Mouse (Mus musculus): Measurements from ENCODE around the gene Fkbp6.
A peak's percentile ranks its signal among the peaks of the same experiment; 100 is the strongest.

The Fkbp6 gene

DNA sequence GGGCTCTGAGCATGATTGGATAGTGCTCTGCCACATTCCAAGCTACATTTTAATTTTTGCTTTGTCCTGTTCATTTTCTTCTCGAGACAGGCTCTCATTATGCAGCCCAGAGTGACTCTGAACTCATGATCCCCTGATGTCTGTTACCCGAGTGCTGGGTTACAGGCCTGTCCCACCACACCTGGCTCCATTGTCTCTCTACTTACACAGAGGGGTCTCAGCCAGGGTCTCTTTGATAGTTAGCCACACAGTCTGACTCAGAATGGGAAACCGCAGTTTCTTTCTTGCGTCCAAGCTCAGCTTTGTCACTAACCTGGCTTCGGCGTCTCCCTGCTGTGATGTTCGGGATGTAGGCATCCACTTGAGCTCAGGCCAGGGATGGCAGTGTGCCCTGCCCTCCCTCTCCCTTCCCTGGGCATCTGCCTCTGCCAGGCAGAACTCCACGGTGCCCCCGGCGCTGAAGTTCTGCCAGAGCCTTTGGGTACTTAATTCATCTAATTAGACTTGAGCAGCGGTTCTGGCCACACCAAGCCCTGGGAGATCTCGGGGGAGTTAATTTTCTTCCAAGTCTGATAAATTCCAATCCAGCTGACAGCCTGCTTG lies 78.2 kb downstream of the Fkbp6 start:
- DNase-seq: peak; percentile 32

- no peak for DNase-seq
These were observed 79.5 kb downstream of the Fkbp6 start for GRCm38 (mm10) chr5:135270361-135270760.

GRCm38 (mm10) chr5:135269451-135269850 lies 80.4 kb downstream of the Fkbp6 start:
- DNase-seq: no peak

GRCm38 (mm10) chr5:135264548-135264947 lies 85.3 kb downstream of the Fkbp6 start:
- no peak for DNase-seq

- DNase-seq: no peak
These were observed 85.9 kb downstream of the Fkbp6 start for GRCm38 (mm10) chr5:135263866-135264503.

- no peak for DNase-seq
These were observed 91.3 kb downstream of the Fkbp6 start for GRCm38 (mm10) chr5:135258280-135259150.

GRCm38 (mm10) chr5:135257559-135257958 lies 92.3 kb downstream of the Fkbp6 start:
- no peak for DNase-seq

- DNase-seq: no peak
These were observed 93.7 kb downstream of the Fkbp6 start for GRCm38 (mm10) chr5:135256166-135256565.

DNA sequence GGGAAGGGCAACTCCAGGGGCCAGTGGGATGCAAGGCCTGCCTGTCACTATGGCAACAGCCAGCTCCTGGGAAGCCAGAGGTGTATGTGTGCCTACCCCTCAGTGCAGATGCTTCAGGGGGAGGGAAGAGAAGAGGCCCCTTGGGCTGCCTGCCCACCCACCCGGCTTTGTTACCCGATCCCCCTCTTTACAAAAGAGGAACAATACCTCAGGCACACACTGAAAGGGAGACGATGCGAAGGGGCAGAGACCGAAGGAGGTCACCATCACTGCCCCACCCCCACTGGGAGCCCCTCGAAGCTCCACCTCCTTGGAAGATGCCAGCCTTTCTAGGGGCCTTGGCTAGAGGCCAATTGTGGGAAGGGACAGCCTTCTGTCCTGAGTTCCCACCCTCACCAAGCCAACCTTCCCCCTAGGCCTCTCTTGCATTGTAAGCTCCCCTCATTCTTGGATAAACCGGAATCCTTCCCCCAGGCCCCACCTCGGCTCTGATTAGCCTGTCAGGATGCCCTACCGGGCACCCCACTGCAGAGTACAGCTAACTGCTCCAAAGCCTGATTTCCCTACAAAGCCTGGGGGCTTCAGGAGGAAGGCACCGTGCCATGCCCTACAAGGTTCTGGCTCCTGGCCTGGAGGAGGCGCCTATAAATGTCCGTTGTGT lies 96.0 kb downstream of the Fkbp6 start:
- no peak for DNase-seq

DNA sequence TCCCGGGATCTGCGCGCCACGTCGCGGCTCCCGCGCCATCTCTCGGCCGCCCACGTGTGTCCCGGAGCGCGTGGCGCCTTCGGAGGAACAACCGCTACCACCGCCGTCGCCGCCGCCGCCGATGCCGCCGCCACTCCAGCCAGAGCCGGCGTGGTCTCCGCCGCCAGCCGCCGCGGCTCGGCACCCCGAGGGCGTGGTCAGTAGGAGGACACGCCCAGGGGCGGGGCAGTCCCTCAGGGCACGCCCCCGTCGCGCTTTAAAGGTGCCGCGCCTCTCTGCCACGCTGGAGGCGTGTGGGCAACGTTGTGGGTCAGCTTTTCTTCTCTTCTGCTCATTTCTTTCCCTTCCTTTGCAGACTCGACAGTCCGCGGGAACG lies 98.8 kb downstream of the Fkbp6 start, which contains the start of gene Fzd9:
Fzd9 (minus strand) TSS at position 152 of the 376 bp plus-strand sequence.
- DNase-seq: peak; percentile 47

DNA sequence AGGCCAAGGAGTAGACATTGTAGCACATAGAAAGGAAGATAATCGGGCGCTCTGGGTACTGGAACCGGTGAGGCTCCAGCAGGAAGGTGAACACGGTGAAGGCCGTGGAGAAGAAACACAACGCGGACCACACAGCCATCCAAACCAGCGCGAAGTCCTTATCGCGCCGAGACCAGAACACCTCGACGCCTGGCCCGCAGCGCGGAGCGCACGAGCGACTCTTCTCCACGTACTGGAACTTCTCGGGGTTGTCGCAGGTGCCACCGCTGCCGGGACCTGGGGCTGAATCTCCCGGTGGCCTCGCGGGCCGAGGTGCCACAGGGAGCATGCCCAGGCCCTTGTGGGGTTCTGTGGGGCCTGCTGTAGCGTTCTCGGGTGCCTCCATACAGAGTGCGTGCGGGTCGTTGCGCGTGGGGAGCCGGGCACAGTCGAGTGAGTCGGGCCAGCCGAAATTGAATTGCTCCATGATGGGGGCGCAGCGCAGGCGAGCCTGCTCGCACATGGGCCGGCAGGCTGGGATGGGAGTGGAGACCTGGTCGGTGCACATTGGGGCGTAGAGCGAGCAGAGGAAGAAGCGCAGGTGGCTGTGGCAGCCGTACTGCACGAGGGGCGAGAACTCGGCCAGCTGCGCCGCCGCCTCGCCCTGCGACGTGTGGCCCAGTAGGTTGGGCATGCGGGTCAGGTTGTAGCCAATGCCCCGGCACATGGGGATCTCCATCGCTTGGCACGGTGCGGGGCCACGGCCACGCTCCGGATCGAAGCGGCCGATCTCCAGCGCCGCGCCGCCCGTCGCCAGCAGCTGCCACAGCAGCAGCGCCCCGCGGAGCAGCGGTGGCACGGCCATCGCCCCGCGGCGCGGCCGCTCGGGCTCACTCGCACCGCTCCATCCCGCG lies 99.4 kb downstream of the Fkbp6 start:
- no peak for DNase-seq

DNA sequence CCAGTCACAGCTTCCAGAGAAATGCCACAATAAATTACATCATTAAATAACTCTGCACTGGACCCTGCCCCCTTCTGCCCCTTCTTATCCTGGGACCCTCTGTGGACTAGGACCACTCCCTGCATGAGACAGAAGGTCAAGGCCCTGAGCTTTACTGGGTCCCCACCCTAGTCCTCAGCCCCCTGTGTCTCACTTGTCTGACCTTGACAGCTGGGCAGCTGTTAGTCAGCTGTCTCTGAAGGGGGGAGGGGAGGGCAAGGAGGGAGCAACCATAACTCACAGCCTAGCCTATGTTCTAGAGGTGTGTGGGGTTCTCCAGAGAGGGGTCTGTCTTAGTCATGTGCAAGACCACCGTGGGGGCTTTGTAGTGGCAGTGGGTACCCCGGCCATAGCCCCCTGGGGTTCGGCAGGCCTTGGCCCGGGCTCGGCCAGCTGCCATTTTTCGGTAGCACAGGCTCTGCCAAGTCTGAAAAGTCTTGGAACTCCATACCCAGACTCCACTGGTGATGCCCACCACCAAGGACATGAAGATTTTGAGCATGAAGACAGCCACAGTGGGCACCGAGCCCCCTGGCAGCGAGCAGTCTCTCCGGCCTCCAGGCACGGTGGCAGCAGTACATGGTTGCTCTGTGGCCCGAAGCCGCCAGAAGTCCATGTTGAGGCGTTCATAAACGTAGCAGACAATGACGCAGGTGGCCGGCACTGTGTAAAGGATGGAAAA lies 100.7 kb downstream of the Fkbp6 start:
- no peak for DNase-seq

- DNase-seq: no peak
These were observed 102.5 kb downstream of the Fkbp6 start for GRCm38 (mm10) chr5:135247337-135247736.

DNA sequence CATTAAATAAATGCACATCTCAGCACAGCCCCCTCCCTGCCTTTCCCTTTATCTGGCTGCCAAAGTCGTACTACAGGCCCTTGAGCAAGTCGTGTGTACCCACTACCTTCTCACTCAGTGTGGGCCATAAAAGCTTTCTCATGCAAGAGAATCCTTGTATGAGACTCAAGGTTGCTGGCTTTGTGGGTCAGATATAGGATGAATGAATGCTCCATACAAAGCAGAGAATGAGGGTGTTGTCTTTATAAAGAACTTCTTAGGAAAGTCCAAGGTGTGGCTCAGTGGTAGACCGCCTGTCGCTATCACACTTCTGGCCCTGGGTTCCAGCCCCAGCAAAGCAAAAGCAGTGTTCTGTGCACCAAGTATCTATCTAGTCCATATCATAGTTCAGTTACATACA lies 103.3 kb downstream of the Fkbp6 start:
- no peak for DNase-seq

DNA sequence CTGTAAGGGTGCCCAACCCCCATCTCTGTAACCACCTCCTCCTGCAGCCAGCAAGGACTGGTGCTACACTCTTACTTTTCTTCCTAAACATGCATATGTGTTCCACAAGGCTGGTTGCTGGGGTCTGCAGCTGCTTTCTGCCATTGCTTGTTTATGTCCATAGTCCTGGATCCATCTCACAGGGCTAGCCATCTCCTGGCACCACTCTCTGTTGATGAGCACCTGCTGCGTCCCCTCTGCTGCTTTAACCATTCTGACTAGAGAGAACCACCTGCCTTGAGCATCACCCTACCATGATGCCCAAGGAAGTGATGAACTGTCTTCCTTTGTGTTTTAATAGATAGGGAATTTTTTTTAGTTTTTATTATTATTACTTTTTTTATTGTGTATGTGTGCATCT lies 106.7 kb downstream of the Fkbp6 start:
- peak; percentile 38 for DNase-seq

DNA sequence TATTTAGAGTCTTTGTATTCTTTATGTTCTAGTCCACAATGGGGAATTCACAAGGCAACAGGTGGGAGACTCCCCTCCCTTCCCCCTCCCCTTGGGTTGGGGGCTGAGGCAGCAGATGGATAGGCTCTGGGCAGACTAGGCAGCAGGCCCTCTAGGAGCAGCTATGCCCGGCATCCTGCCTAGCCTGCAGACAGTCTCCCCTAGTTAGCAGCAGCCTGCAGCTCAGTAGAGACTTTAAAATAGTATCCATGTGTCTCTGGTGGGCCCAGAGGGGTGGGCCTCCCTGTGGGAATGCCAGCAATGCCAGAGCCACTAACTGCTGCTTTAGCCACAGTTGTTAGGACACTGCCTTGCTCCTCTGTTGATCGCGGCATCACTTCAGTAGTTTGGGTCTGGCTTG lies 107.2 kb downstream of the Fkbp6 start:
- no peak for DNase-seq

- no peak for DNase-seq
These were observed 107.7 kb downstream of the Fkbp6 start for GRCm38 (mm10) chr5:135242136-135242535.

All from cerebellum, adult 9-10 months (tissue).